Mouse (Mus musculus): Measurements from ENCODE around the gene Lasp1. TPM values are rescaled to one million over a fixed set of nuclear protein-coding genes. Genes with fewer than 3 reads are reported as not detected.
A peak's percentile ranks its signal among the peaks of the same experiment; 100 is the strongest.

The Lasp1 gene
- polyA plus RNA-seq, 1 experiment from 2014 or later, result 114 TPM

- 80% methylated on average over 5 of the region's 5 CpGs for WGBS
- no peaks in the 10 kb centered on the region for H3K27me3 ChIP-seq
- H3K27ac ChIP-seq (replicated peaks), result no peak overlapping the region
- H3K4me2 ChIP-seq, result no peak overlapping the region
- no peak for ATAC-seq (ENCODE audit: low read depth)
- peaks cover 65% of the 10 kb centered on the region for H3K4me1 ChIP-seq (replicated peaks)
- H3K4me3 ChIP-seq, result no peak overlapping the region
- H3K36me3 ChIP-seq, result peaks cover 67% of the 10 kb centered on the region
- H3K9me3 ChIP-seq, result no peaks in the 10 kb centered on the region
- no peak overlapping the region for H3K9ac ChIP-seq
Observed at GRCm38 (mm10) chr11:97816176-97816575, 17.4 kb downstream of the Lasp1 start.

- ATAC-seq (ENCODE audit: low read depth), result no peak
- no peaks in the 10 kb centered on the region for H3K27me3 ChIP-seq
- no peak overlapping the region; the same call in 1 of the 2 replicates for H3K9ac ChIP-seq
- H3K4me2 ChIP-seq, result no peak overlapping the region
- no peaks in the 10 kb centered on the region for H3K9me3 ChIP-seq
- no peak overlapping the region for H3K4me3 ChIP-seq
- 69% methylated on average over 9 of the region's 9 CpGs for WGBS
- H3K36me3 ChIP-seq, result peaks cover 74% of the 10 kb centered on the region
- peaks cover 58% of the 10 kb centered on the region for H3K4me1 ChIP-seq (replicated peaks)
- H3K27ac ChIP-seq (replicated peaks), result no peak overlapping the region; the same call in 1 of the 2 replicates
Observed at GRCm38 (mm10) chr11:97816916-97817315, 18.1 kb downstream of the Lasp1 start.

GRCm38 (mm10) chr11:97817379-97817778 is 18.6 kb downstream of the Lasp1 start:
- ATAC-seq (ENCODE audit: low read depth), result no peak
- H3K9ac ChIP-seq, result no peak overlapping the region
- WGBS, result 52% methylated on average over 5 of the region's 5 CpGs
- no peak overlapping the region for H3K4me2 ChIP-seq
- H3K4me3 ChIP-seq, result no peak overlapping the region
- H3K27ac ChIP-seq (replicated peaks), result no peak overlapping the region
- H3K36me3 ChIP-seq, result peaks cover 76% of the 10 kb centered on the region
- H3K4me1 ChIP-seq (replicated peaks), result peaks cover 53% of the 10 kb centered on the region
- H3K27me3 ChIP-seq, result no peaks in the 10 kb centered on the region
- no peaks in the 10 kb centered on the region for H3K9me3 ChIP-seq

- H3K4me3 ChIP-seq, result no peak overlapping the region
- no peaks in the 10 kb centered on the region for H3K27me3 ChIP-seq
- 0 out of 2 replicates have a peak, but pooled peaks have one; percentile 16 for ATAC-seq (ENCODE audit: low read depth)
- peaks cover 47% of the 10 kb centered on the region for H3K4me1 ChIP-seq (replicated peaks)
- peaks cover 82% of the 10 kb centered on the region for H3K36me3 ChIP-seq
- 52% methylated on average over 6 of the region's 6 CpGs for WGBS
- H3K4me2 ChIP-seq, result no peak overlapping the region
- H3K9ac ChIP-seq, result no peak overlapping the region
- no peaks in the 10 kb centered on the region for H3K9me3 ChIP-seq
- H3K27ac ChIP-seq (replicated peaks), result peak overlapping the region; percentile 87
Observed at GRCm38 (mm10) chr11:97818003-97818402, 19.2 kb downstream of the Lasp1 start.

DNA sequence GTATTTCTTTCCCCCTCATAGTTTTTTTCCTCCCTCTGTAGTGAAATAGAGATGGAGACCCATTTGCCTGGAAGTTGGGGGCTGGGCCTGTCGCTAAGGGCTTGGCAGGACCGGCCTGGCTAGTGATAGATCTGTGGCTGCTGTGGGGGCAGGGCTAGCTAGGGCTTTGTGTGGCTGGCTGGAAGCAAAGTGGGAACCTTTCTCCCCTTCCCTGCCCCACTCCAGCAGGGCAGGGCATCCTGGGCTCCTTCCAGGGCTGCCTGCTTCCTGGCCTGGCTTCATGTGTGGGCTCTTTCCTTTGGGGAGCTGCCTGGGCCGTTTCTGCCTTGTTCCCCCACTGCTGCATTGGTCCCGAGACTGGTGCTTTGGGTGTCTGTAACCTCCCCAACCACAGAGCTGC is 19.8 kb downstream of the Lasp1 start:
- ATAC-seq (ENCODE audit: low read depth), result peak; percentile 79
- peaks cover 81% of the 10 kb centered on the region for H3K36me3 ChIP-seq
- no peaks in the 10 kb centered on the region for H3K9me3 ChIP-seq
- peak overlapping the region; percentile 45 for H3K9ac ChIP-seq
- WGBS, result 9% methylated on average over 4 of the region's 4 CpGs
- peak overlapping the region; percentile 3; the same call in 1 of the 2 replicates for H3K4me2 ChIP-seq
- H3K4me3 ChIP-seq, result no peak overlapping the region
- no peaks in the 10 kb centered on the region for H3K27me3 ChIP-seq
- peak overlapping the region; percentile 87 for H3K27ac ChIP-seq (replicated peaks)
- peaks cover 41% of the 10 kb centered on the region for H3K4me1 ChIP-seq (replicated peaks)

DNA sequence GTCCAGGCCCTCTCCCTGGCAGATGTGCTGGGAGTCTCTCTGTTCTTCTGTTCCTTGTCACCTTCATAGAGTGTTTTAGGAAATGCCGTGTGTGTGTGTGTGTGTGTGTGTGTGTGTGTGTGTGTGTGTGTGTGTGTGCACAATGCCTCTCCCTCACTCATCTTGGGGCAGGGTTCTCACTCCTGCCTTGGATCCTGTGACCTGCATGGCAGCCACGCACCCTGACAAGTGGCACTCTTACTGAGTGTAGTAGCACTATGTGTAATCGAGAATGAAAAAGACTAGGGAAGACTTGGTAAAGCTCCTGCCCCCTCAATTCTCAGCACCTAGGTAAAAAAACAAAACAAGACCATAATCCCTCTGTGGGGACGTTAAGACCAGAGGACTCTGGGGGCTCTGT is 20.3 kb downstream of the Lasp1 start:
- H3K4me2 ChIP-seq, result peak overlapping the region; percentile 3; the same call in 1 of the 2 replicates
- peak overlapping the region; percentile 45; the same call in 1 of the 2 replicates for H3K9ac ChIP-seq
- H3K4me3 ChIP-seq, result no peak overlapping the region
- H3K27me3 ChIP-seq, result no peaks in the 10 kb centered on the region
- peak overlapping the region; percentile 87 for H3K27ac ChIP-seq (replicated peaks)
- H3K36me3 ChIP-seq, result peaks cover 83% of the 10 kb centered on the region
- H3K9me3 ChIP-seq, result no peaks in the 10 kb centered on the region
- H3K4me1 ChIP-seq (replicated peaks), result peaks cover 36% of the 10 kb centered on the region
- 77% methylated on average over 3 of the region's 4 CpGs for WGBS
- ATAC-seq (ENCODE audit: low read depth), result no peak

DNA sequence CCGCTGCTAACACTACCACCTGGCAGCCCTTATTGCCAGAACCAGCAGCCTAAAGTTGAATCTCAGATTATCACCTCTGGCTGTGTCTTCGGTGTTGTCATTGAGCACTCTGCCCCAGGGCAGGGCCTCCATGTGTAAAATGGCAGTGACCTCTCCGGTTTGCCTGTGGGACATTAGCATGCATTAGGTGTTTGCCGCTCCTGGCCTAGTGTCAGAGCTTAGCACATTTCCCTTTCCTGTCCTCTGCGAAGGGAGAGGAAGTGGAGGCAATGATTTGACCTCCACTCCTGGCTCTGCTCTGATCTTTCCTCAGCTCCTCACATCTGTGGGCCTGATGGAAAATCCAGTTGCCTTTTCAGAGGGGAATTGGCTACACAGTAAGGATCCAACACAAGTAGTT is 21.1 kb downstream of the Lasp1 start:
- no peak overlapping the region for H3K9ac ChIP-seq
- no peaks in the 10 kb centered on the region for H3K9me3 ChIP-seq
- no peak overlapping the region for H3K4me2 ChIP-seq
- H3K27ac ChIP-seq (replicated peaks), result no peak overlapping the region
- H3K4me1 ChIP-seq (replicated peaks), result peaks cover 40% of the 10 kb centered on the region
- no peak for ATAC-seq (ENCODE audit: low read depth)
- H3K27me3 ChIP-seq, result no peaks in the 10 kb centered on the region
- H3K4me3 ChIP-seq, result no peak overlapping the region
- peaks cover 85% of the 10 kb centered on the region for H3K36me3 ChIP-seq
- 86% methylated on average over 5 of the region's 5 CpGs for WGBS

DNA sequence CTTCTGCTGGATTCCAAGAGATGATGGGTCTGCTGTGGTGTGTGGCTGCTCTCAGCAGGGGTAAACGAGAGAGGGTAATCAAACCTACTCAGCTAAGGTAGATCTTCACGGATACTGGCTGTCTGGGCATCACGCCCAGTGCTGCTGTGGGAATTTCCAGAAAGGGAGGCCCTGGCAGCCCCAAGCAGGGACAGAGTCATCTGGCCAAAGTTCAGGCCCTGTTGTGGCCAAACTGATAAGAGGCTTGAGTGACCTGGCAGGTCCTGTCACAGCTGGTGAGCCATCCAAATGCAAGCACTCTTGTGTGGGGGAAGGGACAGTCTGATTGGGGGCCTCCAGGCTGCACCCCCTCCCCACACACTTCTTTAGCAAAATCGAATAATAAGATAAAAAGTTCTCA is 22.0 kb downstream of the Lasp1 start:
- Histone ChIP-seq H3K27me3 (no peaks in the 10 kb centered on the region), H3K4me1 (replicated peaks) (peaks cover 46% of the 10 kb centered on the region), H3K9me3 (no peaks in the 10 kb centered on the region), H3K27ac (replicated peaks) (0 out of 2 replicates have a peak overlapping the region, but pooled peaks have one; percentile 18), H3K36me3 (peaks cover 85% of the 10 kb centered on the region), H3K9ac (no peak overlapping the region), H3K4me3 (no peak overlapping the region), H3K4me2 (no peak overlapping the region)
- WGBS, result 73% methylated on average over 4 of the region's 4 CpGs
- ATAC-seq (ENCODE audit: low read depth), result no peak

DNA sequence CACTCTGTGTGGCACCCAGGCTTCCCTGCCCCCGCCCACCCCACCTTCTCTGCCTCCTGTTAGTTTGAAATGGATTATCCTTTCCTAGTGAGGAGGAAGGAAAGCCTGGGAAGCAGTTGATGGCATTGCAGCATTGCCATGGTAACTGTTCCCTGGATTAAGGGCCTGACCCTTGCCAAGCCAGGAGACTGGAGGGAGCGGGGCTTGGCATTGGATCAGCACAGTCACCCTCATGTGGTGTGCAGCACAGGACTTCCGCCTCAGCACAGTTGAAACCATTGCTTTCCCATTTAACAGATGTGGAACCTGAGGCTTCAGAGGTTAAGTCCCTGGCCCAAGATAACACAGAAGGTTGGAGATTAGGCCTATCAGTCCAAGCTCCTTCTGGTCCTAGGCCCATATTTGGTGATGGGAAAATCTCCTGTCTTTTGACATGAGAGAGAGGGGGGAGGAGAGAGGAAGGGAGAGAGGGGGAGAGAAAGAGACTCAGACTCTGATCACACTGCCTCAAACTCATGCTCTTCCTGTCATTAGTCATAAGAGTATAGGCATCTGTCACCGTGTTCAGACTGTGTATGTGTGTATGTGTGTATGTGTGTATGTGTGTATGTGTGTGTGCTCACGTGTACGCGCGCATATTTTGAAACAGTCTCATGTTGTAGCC is 22.7 kb downstream of the Lasp1 start:
- no peaks in the 10 kb centered on the region for H3K27me3 ChIP-seq
- no peak overlapping the region for H3K4me2 ChIP-seq
- H3K36me3 ChIP-seq, result peaks cover 85% of the 10 kb centered on the region
- H3K9me3 ChIP-seq, result no peaks in the 10 kb centered on the region
- WGBS, result 91% methylated on average over 8 of the region's 8 CpGs
- H3K4me3 ChIP-seq, result no peak overlapping the region
- H3K4me1 ChIP-seq (replicated peaks), result peaks cover 46% of the 10 kb centered on the region
- ATAC-seq (ENCODE audit: low read depth), result no peak
- no peak overlapping the region for H3K9ac ChIP-seq
- H3K27ac ChIP-seq (replicated peaks), result no peak overlapping the region

GRCm38 (mm10) chr11:97822840-97823603 is 24.2 kb downstream of the Lasp1 start:
- no peak overlapping the region for H3K4me3 ChIP-seq
- no peak overlapping the region; the same call in 1 of the 2 replicates for H3K27ac ChIP-seq (replicated peaks)
- H3K36me3 ChIP-seq, result peaks cover 86% of the 10 kb centered on the region
- no peak overlapping the region for H3K4me2 ChIP-seq
- peaks cover 32% of the 10 kb centered on the region for H3K4me1 ChIP-seq (replicated peaks)
- no peaks in the 10 kb centered on the region for H3K9me3 ChIP-seq
- H3K27me3 ChIP-seq, result no peaks in the 10 kb centered on the region
- H3K9ac ChIP-seq, result no peak overlapping the region
- ATAC-seq (ENCODE audit: low read depth), result no peak
- WGBS, result 77% methylated on average over 20 of the region's 20 CpGs

DNA sequence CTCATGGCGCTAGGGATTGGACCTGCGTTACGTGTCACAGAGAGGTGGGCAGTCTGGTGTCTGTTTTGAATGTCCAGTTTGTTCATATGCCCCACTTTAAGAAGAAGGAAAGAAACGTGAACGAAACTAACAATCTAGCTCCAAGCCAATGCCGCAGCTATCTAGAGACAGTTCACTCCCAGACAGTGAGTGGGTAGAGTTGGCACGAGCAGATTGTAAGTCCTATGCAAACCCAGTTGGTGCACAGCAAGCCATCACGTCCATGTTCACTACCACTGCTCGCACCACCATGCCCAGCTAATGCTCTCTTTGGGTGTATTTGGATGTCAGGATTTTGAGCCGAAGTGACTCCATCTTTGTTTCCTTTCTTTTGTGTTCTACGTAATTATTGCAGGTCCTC is 25.4 kb downstream of the Lasp1 start:
- H3K36me3 ChIP-seq, result peaks cover 92% of the 10 kb centered on the region
- H3K27me3 ChIP-seq, result no peaks in the 10 kb centered on the region
- H3K9ac ChIP-seq, result no peak overlapping the region
- no peak overlapping the region for H3K4me2 ChIP-seq
- H3K27ac ChIP-seq (replicated peaks), result 0 out of 2 replicates have a peak overlapping the region, but pooled peaks have one; percentile 28
- H3K9me3 ChIP-seq, result no peaks in the 10 kb centered on the region
- ATAC-seq (ENCODE audit: low read depth), result no peak
- H3K4me1 ChIP-seq (replicated peaks), result peaks cover 21% of the 10 kb centered on the region
- no peak overlapping the region for H3K4me3 ChIP-seq
- WGBS, result 96% methylated on average over 11 of the region's 11 CpGs

DNA sequence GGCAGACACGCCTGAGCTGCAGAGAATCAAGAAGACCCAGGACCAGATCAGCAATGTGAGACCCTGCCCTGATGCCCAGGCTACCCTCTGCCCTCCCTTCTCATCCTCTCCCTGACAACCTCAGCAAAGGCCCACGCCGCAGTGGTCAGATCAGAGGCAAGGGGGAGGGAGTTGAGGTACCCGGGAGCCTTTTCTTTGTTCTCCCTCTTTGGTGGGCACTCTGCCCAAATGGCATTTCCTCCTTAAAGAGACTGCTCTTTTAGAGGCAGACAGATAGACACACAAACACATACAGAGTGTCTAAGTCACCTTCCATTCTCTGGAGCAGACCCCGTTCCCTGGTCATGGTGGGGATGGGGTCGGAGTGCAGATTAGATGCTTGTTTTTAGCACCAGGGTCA is 26.1 kb downstream of the Lasp1 start:
- H3K27me3 ChIP-seq, result no peaks in the 10 kb centered on the region
- no peak overlapping the region for H3K4me3 ChIP-seq
- H3K27ac ChIP-seq (replicated peaks), result peak overlapping the region; percentile 28
- no peak overlapping the region for H3K4me2 ChIP-seq
- no peaks in the 10 kb centered on the region for H3K9me3 ChIP-seq
- H3K36me3 ChIP-seq, result peaks cover 93% of the 10 kb centered on the region
- H3K9ac ChIP-seq, result no peak overlapping the region
- peaks cover 13% of the 10 kb centered on the region for H3K4me1 ChIP-seq (replicated peaks)
- 61% methylated on average over 6 of the region's 6 CpGs for WGBS
- ATAC-seq (ENCODE audit: low read depth), result peak; percentile 54; the same call in 1 of the 2 replicates

All from neural tube, embryonic 13.5 days (tissue).